Mouse (Mus musculus) lung, embryonic 15.5 days (tissue): ENCODE measurements at regions not wholly inside any gene's neighbourhood (a gene's known extent, or its start where the extent isn't known, plus 50 kb on each side); places are given as distances from the start of the nearest gene placed in this dataset.

Experiments
- ATAC-seq: fragments of 200-750 bp; cut with Nextera tagmentation; 2 replicates; pipeline ENCODE4 v1.8.0; 2017; ENCODE audit warnings: moderate number of reproducible peaks, borderline replicate concordance; ENCODE audit not compliant: low FRiP score, low TSS enrichment; ENCODE audit errors: extremely low read depth
- H3K27ac ChIP-seq: fragments of 300-500 bp; sonication (generic); 2 replicates; pipeline ENCODE4 v1.5.1; 2015; ENCODE audit warnings: moderate library complexity, mild to moderate bottlenecking, inconsistent platforms
- H3K27me3 ChIP-seq: fragments of 300-500 bp; sonication (generic); 2 replicates; pipeline ENCODE4 v1.6.1; 2015; ENCODE audit warnings: inconsistent platforms
- H3K36me3 ChIP-seq: fragments of 300-500 bp; sonication (generic); 2 replicates; pipeline ENCODE4 v1.6.1; 2015; ENCODE audit warnings: inconsistent platforms
- H3K4me1 ChIP-seq: fragments of 300-500 bp; sonication (generic); 2 replicates; pipeline ENCODE4 v1.6.1; 2015; ENCODE audit warnings: inconsistent platforms
- H3K4me2 ChIP-seq: fragments of 300-500 bp; sonication (generic); 2 replicates; pipeline ENCODE4 v1.6.1; 2015; ENCODE audit warnings: inconsistent platforms, mild to moderate bottlenecking, moderate library complexity
- H3K4me3 ChIP-seq: fragments of 300-500 bp; sonication (generic); 2 replicates; pipeline ENCODE4 v1.5.1; 2015; ENCODE audit warnings: mild to moderate bottlenecking, inconsistent platforms
- H3K9ac ChIP-seq: fragments of 300-500 bp; sonication (generic); 2 replicates; pipeline ENCODE4 v1.6.1; 2015; ENCODE audit warnings: inconsistent platforms
- H3K9me3 ChIP-seq: fragments of 300-500 bp; sonication (generic); 2 replicates; pipeline ENCODE4 v1.6.1; 2016; ENCODE audit warnings: inconsistent platforms
- WGBS: fragments of 180-500 bp; shearing (Covaris S2); methylation state at CpG from one replicate; pipeline ENCODE4 v1.1.7; 2015; 5-methylcytosine and 5-hydroxymethylcytosine counted together

- 52% methylated on average over 5 of the region's 5 CpGs for WGBS
- Histone ChIP-seq H3K27ac (no peak overlapping the region), H3K4me1 (peaks cover 9% of the 10 kb centered on the region; the same call in 1 of the 2 replicates), H3K36me3 (no peaks in the 10 kb centered on the region), H3K4me2 (no peak overlapping the region), H3K4me3 (no peak overlapping the region), H3K9ac (no peak overlapping the region), H3K9me3 (no peaks in the 10 kb centered on the region), H3K27me3 (no peaks in the 10 kb centered on the region)
- ATAC-seq: no peak
These were observed 73.7 kb upstream of the 2410004P03Rik start for GRCm38 (mm10) chr12:17085209-17085574.

- 46% methylated on average over 9 of the region's 9 CpGs for WGBS
- peaks cover 4% of the 10 kb centered on the region; the same call in 1 of the 2 replicates for H3K4me1 ChIP-seq
- no peak overlapping the region for H3K27ac ChIP-seq
- H3K36me3 ChIP-seq: no peaks in the 10 kb centered on the region
- H3K9me3 ChIP-seq: no peaks in the 10 kb centered on the region
- H3K4me3 ChIP-seq: no peak overlapping the region
- H3K4me2 ChIP-seq: no peak overlapping the region
- no peak for ATAC-seq
- no peak overlapping the region for H3K9ac ChIP-seq
- no peaks in the 10 kb centered on the region for H3K27me3 ChIP-seq
These were observed 73.1 kb upstream of the 2410004P03Rik start for GRCm38 (mm10) chr12:17084499-17085208.

GRCm38 (mm10) chr12:17071691-17072454 is 60.3 kb upstream of the 2410004P03Rik start:
- Histone ChIP-seq H3K4me1 (no peaks in the 10 kb centered on the region), H3K27ac (no peak overlapping the region), H3K4me3 (no peak overlapping the region), H3K27me3 (no peaks in the 10 kb centered on the region), H3K9me3 (no peaks in the 10 kb centered on the region), H3K4me2 (no peak overlapping the region), H3K9ac (no peak overlapping the region), H3K36me3 (no peaks in the 10 kb centered on the region)
- ATAC-seq: no peak
- 86% methylated on average over 15 of the region's 15 CpGs for whole genome bisulfite sequencing

GRCm38 (mm10) chr12:17069808-17070207 is 58.3 kb upstream of the 2410004P03Rik start:
- H3K9me3 ChIP-seq: no peaks in the 10 kb centered on the region
- ATAC-seq: no peak
- WGBS: 56% methylated on average over 9 of the region's 9 CpGs
- H3K4me3 ChIP-seq: no peak overlapping the region
- H3K4me1 ChIP-seq: no peaks in the 10 kb centered on the region
- H3K9ac ChIP-seq: no peak overlapping the region
- H3K36me3 ChIP-seq: no peaks in the 10 kb centered on the region
- H3K4me2 ChIP-seq: no peak overlapping the region
- no peak overlapping the region for H3K27ac ChIP-seq
- H3K27me3 ChIP-seq: no peaks in the 10 kb centered on the region

GRCm38 (mm10) chr12:17069161-17069560 is 57.6 kb upstream of the 2410004P03Rik start:
- Histone ChIP-seq H3K4me2 (no peak overlapping the region), H3K9me3 (no peaks in the 10 kb centered on the region), H3K4me3 (no peak overlapping the region), H3K36me3 (no peaks in the 10 kb centered on the region), H3K4me1 (no peaks in the 10 kb centered on the region), H3K27me3 (no peaks in the 10 kb centered on the region), H3K27ac (no peak overlapping the region), H3K9ac (no peak overlapping the region)
- ATAC-seq: no peak
- 76% methylated on average over 5 of the region's 5 CpGs for WGBS

DNA sequence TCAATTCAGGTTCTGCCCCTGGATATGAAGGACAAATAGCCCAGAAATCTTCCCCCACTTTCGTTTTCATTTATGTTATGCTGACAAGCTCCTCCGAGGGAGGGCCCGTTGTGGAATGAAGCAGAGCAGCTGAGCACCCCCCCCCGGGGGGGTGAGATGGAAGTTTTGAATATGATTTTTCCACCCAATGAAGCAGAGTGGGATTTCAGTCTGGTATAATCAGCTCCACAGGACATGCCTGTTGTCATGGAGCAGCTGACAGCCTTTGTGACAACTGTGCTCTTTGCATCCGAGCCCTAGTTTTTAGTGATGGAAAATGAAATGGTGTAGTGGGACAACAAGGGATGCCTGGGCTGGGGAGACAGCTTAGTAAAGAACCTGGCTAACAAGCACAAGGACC is 52.4 kb upstream of the 2410004P03Rik start:
- no peaks in the 10 kb centered on the region for H3K4me1 ChIP-seq
- H3K27ac ChIP-seq: no peak overlapping the region
- H3K36me3 ChIP-seq: no peaks in the 10 kb centered on the region
- ATAC-seq: no peak
- no peaks in the 10 kb centered on the region for H3K9me3 ChIP-seq
- H3K4me3 ChIP-seq: no peak overlapping the region
- no peaks in the 10 kb centered on the region for H3K27me3 ChIP-seq
- H3K9ac ChIP-seq: no peak overlapping the region
- H3K4me2 ChIP-seq: no peak overlapping the region
- WGBS: 44% methylated on average over 5 of the region's 5 CpGs
